Mouse (Mus musculus) forebrain, embryonic 15.5 days (tissue): Measurements from ENCODE around the gene Cd300lg. TPM values are rescaled to one million over a fixed set of nuclear protein-coding genes. Genes with fewer than 3 reads are reported as not detected.
A peak's percentile ranks its signal among the peaks of the same experiment; 100 is the strongest.

ENCODE experiments used
- ATAC-seq: fragments of 200-750 bp; cut with Nextera tagmentation; replicated peaks from 2 replicates; pipeline ENCODE4 v1.8.0; 2017; ENCODE audit warnings: mild to moderate bottlenecking, moderate TSS enrichment, moderate library complexity
- H3K27ac ChIP-seq: fragments of 300-500 bp; sonication (generic); replicated peaks from 2 replicates; pipeline ENCODE4 v1.5.1; 2015; ENCODE audit warnings: mild to moderate bottlenecking, inconsistent platforms
- H3K27me3 ChIP-seq: fragments of 300-500 bp; sonication (generic); 2 replicates; pipeline ENCODE4 v1.6.1; 2015; ENCODE audit warnings: inconsistent platforms
- H3K36me3 ChIP-seq: fragments of 300-500 bp; sonication (generic); 2 replicates; pipeline ENCODE4 v1.6.1; 2015; ENCODE audit warnings: mild to moderate bottlenecking, inconsistent platforms
- H3K4me1 ChIP-seq: fragments of 300-500 bp; sonication (generic); 2 replicates; pipeline ENCODE4 v1.6.1; 2015; ENCODE audit warnings: inconsistent platforms
- H3K4me2 ChIP-seq: fragments of 300-500 bp; sonication (generic); replicated peaks from 2 replicates; pipeline ENCODE4 v1.6.1; 2015; ENCODE audit warnings: mild to moderate bottlenecking, inconsistent platforms
- H3K4me3 ChIP-seq: fragments of 300-500 bp; sonication (generic); 2 replicates; pipeline ENCODE4 v1.5.1; 2015; ENCODE audit warnings: mild to moderate bottlenecking, inconsistent platforms
- H3K9ac ChIP-seq: fragments of 300-500 bp; sonication (generic); replicated peaks from 2 replicates; pipeline ENCODE4 v1.6.1; 2015; ENCODE audit warnings: mild to moderate bottlenecking, inconsistent platforms
- H3K9me3 ChIP-seq: fragments of 300-500 bp; sonication (generic); 2 replicates; pipeline ENCODE4 v1.6.1; 2016; ENCODE audit warnings: inconsistent platforms
- WGBS: fragments of 180-500 bp; shearing (Covaris S2); methylation state at CpG from one replicate; pipeline ENCODE4 v1.1.7; 2015; ENCODE audit warnings: mixed read lengths; 5-methylcytosine and 5-hydroxymethylcytosine counted together
- polyA plus RNA-seq: library from polyadenylated mRNA; unstranded; fragments of >200 nt; fragmentation: Nextera tagmentation; extraction: Ambion mirVana; gene quantifications from 2 replicates; pipeline ENCODE4 v1.2.1, GENCODE M21; 2015

Gene Cd300lg
- 0.11 and 0.34 TPM in 2 replicates for polyA plus RNA-seq

- ATAC-seq: no peak
- no peaks in the 10 kb centered on the region for H3K9me3 ChIP-seq
- no peak within 1 kb of the TSS for H3K27ac ChIP-seq
- peaks cover 4% of the 10 kb centered on the region; the same call in 1 of the 2 replicates for H3K4me1 ChIP-seq
- no peaks in the 10 kb centered on the region for H3K27me3 ChIP-seq
- H3K9ac ChIP-seq: no peak within 1 kb of the TSS
- no peak within 1 kb of the TSS for H3K4me2 ChIP-seq
- no peaks in the 10 kb centered on the region for H3K36me3 ChIP-seq
- WGBS: 74% methylated on average over 5 of the region's 5 CpGs
- H3K4me3 ChIP-seq: no peak within 1 kb of the TSS
Observed at GRCm38 (mm10) chr11:102041350-102041949, at the start of gene Cd300lg. Gene Cd300lg (plus strand): TSS chr11:102041509.

- Histone ChIP-seq H3K4me2 (no peak overlapping the region), H3K27ac (no peak overlapping the region), H3K4me1 (no peaks in the 10 kb centered on the region), H3K9me3 (no peaks in the 10 kb centered on the region), H3K27me3 (peaks cover 1% of the 10 kb centered on the region; the same call in 1 of the 2 replicates), H3K36me3 (no peaks in the 10 kb centered on the region; the same call in 1 of the 2 replicates), H3K9ac (no peak overlapping the region), H3K4me3 (no peak overlapping the region)
- 86% methylated on average over 3 of the region's 3 CpGs for WGBS
- ATAC-seq: no peak
Observed at GRCm38 (mm10) chr11:101991813-101992212, 49.5 kb upstream of the Cd300lg start.

GRCm38 (mm10) chr11:101992411-101992810 lies 48.9 kb upstream of the Cd300lg start:
- no peak for ATAC-seq
- WGBS: 86% methylated on average over 7 of the region's 7 CpGs

GRCm38 (mm10) chr11:101994100-101994499 lies 47.2 kb upstream of the Cd300lg start:
- Histone ChIP-seq H3K9me3 (no peaks in the 10 kb centered on the region), H3K4me3 (no peak overlapping the region), H3K4me1 (no peaks in the 10 kb centered on the region), H3K36me3 (no peaks in the 10 kb centered on the region; the same call in none of the 2 replicates), H3K9ac (no peak overlapping the region), H3K27me3 (no peaks in the 10 kb centered on the region), H3K4me2 (no peak overlapping the region), H3K27ac (no peak overlapping the region)
- WGBS: 73% methylated on average over 8 of the region's 8 CpGs
- no peak for ATAC-seq

More at GRCm38 (mm10) chr11:101992411-101992810, 48.9 kb upstream of the Cd300lg start:
- Histone ChIP-seq H3K4me1 (no peaks in the 10 kb centered on the region), H3K4me3 (no peak overlapping the region), H3K9me3 (no peaks in the 10 kb centered on the region), H3K4me2 (no peak overlapping the region), H3K27ac (no peak overlapping the region), H3K27me3 (no peaks in the 10 kb centered on the region), H3K9ac (no peak overlapping the region), H3K36me3 (no peaks in the 10 kb centered on the region; the same call in none of the 2 replicates)

- Histone ChIP-seq H3K4me2 (no peak overlapping the region), H3K36me3 (peaks cover 5% of the 10 kb centered on the region), H3K9ac (no peak overlapping the region), H3K27me3 (no peaks in the 10 kb centered on the region), H3K4me3 (no peak overlapping the region), H3K9me3 (no peaks in the 10 kb centered on the region), H3K27ac (no peak overlapping the region), H3K4me1 (no peaks in the 10 kb centered on the region)
- ATAC-seq: no peak
- 90% methylated on average over 7 of the region's 7 CpGs for WGBS
Observed at GRCm38 (mm10) chr11:101995938-101996337, 45.4 kb upstream of the Cd300lg start.

- H3K4me2 ChIP-seq: no peak overlapping the region
- H3K4me1 ChIP-seq: no peaks in the 10 kb centered on the region
- no peak for ATAC-seq
- peaks cover 13% of the 10 kb centered on the region for H3K36me3 ChIP-seq
- no peaks in the 10 kb centered on the region for H3K9me3 ChIP-seq
- H3K27ac ChIP-seq: no peak overlapping the region
- no peak overlapping the region for H3K4me3 ChIP-seq
- no peaks in the 10 kb centered on the region for H3K27me3 ChIP-seq
- 50% methylated on average over 5 of the region's 5 CpGs for WGBS
- no peak overlapping the region for H3K9ac ChIP-seq
Observed at GRCm38 (mm10) chr11:101998258-101998657, 43.1 kb upstream of the Cd300lg start.

- H3K9me3 ChIP-seq: no peaks in the 10 kb centered on the region
- peaks cover 22% of the 10 kb centered on the region for H3K36me3 ChIP-seq
- ATAC-seq: no peak
- no peaks in the 10 kb centered on the region for H3K27me3 ChIP-seq
- H3K4me2 ChIP-seq: no peak overlapping the region
- no peak overlapping the region for H3K27ac ChIP-seq
- H3K4me1 ChIP-seq: no peaks in the 10 kb centered on the region
- no peak overlapping the region for H3K4me3 ChIP-seq
- 61% methylated on average over 4 of the region's 4 CpGs for WGBS
- H3K9ac ChIP-seq: no peak overlapping the region
Observed at GRCm38 (mm10) chr11:101999466-101999865, 41.8 kb upstream of the Cd300lg start.

GRCm38 (mm10) chr11:102004251-102004650 lies 37.1 kb upstream of the Cd300lg start:
- WGBS: 94% methylated on average over 8 of the region's 8 CpGs
- no peak for ATAC-seq
- no peak overlapping the region for H3K9ac ChIP-seq
- no peak overlapping the region for H3K4me3 ChIP-seq
- peaks cover 46% of the 10 kb centered on the region for H3K36me3 ChIP-seq
- no peaks in the 10 kb centered on the region for H3K27me3 ChIP-seq
- H3K27ac ChIP-seq: no peak overlapping the region
- H3K4me2 ChIP-seq: no peak overlapping the region
- H3K9me3 ChIP-seq: no peaks in the 10 kb centered on the region
- 0 out of 2 replicates have a peak, but pooled peaks cover 6% of the 10 kb centered on the region for H3K4me1 ChIP-seq

GRCm38 (mm10) chr11:102006271-102006670 lies 35.0 kb upstream of the Cd300lg start:
- no peak for ATAC-seq
- H3K4me2 ChIP-seq: no peak overlapping the region
- peaks cover 24% of the 10 kb centered on the region for H3K4me1 ChIP-seq
- H3K36me3 ChIP-seq: peaks cover 41% of the 10 kb centered on the region
- H3K27ac ChIP-seq: peak overlapping the region; percentile 3; the same call in 1 of the 2 replicates
- no peak overlapping the region for H3K9ac ChIP-seq
- no peak overlapping the region for H3K4me3 ChIP-seq
- H3K27me3 ChIP-seq: no peaks in the 10 kb centered on the region
- H3K9me3 ChIP-seq: no peaks in the 10 kb centered on the region
- 58% methylated on average over 9 of the region's 9 CpGs for WGBS

GRCm38 (mm10) chr11:102006688-102007087 lies 34.6 kb upstream of the Cd300lg start:
- WGBS: 62% methylated on average over 5 of the region's 5 CpGs
- Histone ChIP-seq H3K36me3 (peaks cover 39% of the 10 kb centered on the region), H3K27ac (peak overlapping the region; percentile 3; the same call in 1 of the 2 replicates), H3K4me2 (no peak overlapping the region), H3K9ac (no peak overlapping the region), H3K4me1 (peaks cover 24% of the 10 kb centered on the region), H3K9me3 (no peaks in the 10 kb centered on the region), H3K4me3 (no peak overlapping the region), H3K27me3 (no peaks in the 10 kb centered on the region)
- ATAC-seq: no peak

GRCm38 (mm10) chr11:102008372-102008771 lies 32.9 kb upstream of the Cd300lg start:
- H3K27ac ChIP-seq: no peak overlapping the region
- H3K4me1 ChIP-seq: peaks cover 24% of the 10 kb centered on the region
- H3K4me3 ChIP-seq: no peak overlapping the region
- no peak for ATAC-seq
- WGBS: 91% methylated on average over 8 of the region's 8 CpGs
- no peaks in the 10 kb centered on the region for H3K27me3 ChIP-seq
- H3K9me3 ChIP-seq: no peaks in the 10 kb centered on the region
- H3K36me3 ChIP-seq: peaks cover 49% of the 10 kb centered on the region
- no peak overlapping the region for H3K9ac ChIP-seq
- no peak overlapping the region for H3K4me2 ChIP-seq

- Histone ChIP-seq H3K27ac (peak overlapping the region; percentile 90), H3K9ac (no peak overlapping the region), H3K27me3 (no peaks in the 10 kb centered on the region), H3K4me3 (no peak overlapping the region), H3K4me1 (peaks cover 24% of the 10 kb centered on the region), H3K4me2 (no peak overlapping the region), H3K36me3 (peaks cover 43% of the 10 kb centered on the region), H3K9me3 (no peaks in the 10 kb centered on the region)
- ATAC-seq: no peak
- whole genome bisulfite sequencing: 84% methylated on average over 15 of the region's 15 CpGs
Observed at GRCm38 (mm10) chr11:102008954-102009637, 32.2 kb upstream of the Cd300lg start.
